Mouse (Mus musculus): ENCODE data around the gene Ntrk3. TPM values are rescaled to one million over a fixed set of nuclear protein-coding genes. Genes with fewer than 3 reads are reported as not detected.

The Ntrk3 gene
- polyA plus RNA-seq, 1 experiment from 2014 or later: 2.3 TPM

- no peak for ATAC-seq (replicated peaks; ENCODE audit: extremely low read depth, insufficient read depth, low FRiP score)
- Histone ChIP-seq H3K27ac (ENCODE audit: low read length) (no peak overlapping the region), H3K9me3 (replicated peaks; ENCODE audit: control insufficient read depth, low read length) (no peaks in the 10 kb centered on the region), H3K36me3 (ENCODE audit: control insufficient read depth, insufficient read depth) (no peaks in the 10 kb centered on the region), H3K4me1 (ENCODE audit: control insufficient read depth, insufficient read depth, low read length) (no peaks in the 10 kb centered on the region), H3K9ac (ENCODE audit: low read length) (no peak overlapping the region), H3K4me3 (ENCODE audit: low read length) (no peak overlapping the region), H3K27me3 (ENCODE audit: control insufficient read depth, insufficient read depth, low read length) (no peaks in the 10 kb centered on the region), H3K4me2 (ENCODE audit: low read depth, low read length) (no peak overlapping the region)
- WGBS: 64% methylated on average over 3 of the region's 3 CpGs
Observed at GRCm38 (mm10) chr7:78695200-78695599, 42.6 kb downstream of the Ntrk3 start.

- Histone ChIP-seq H3K9ac (ENCODE audit: low read length) (no peak overlapping the region), H3K9me3 (replicated peaks; ENCODE audit: control insufficient read depth, low read length) (no peaks in the 10 kb centered on the region), H3K27ac (ENCODE audit: low read length) (no peak overlapping the region), H3K4me2 (ENCODE audit: low read depth, low read length) (no peak overlapping the region), H3K27me3 (ENCODE audit: control insufficient read depth, insufficient read depth, low read length) (no peaks in the 10 kb centered on the region), H3K4me3 (ENCODE audit: low read length) (no peak overlapping the region), H3K4me1 (ENCODE audit: control insufficient read depth, insufficient read depth, low read length) (no peaks in the 10 kb centered on the region), H3K36me3 (ENCODE audit: control insufficient read depth, insufficient read depth) (no peaks in the 10 kb centered on the region)
- WGBS: 56% methylated on average over 1 of the region's 1 CpGs
- ATAC-seq (replicated peaks; ENCODE audit: extremely low read depth, insufficient read depth, low FRiP score): no peak
Observed at GRCm38 (mm10) chr7:78693148-78693547, 44.7 kb downstream of the Ntrk3 start.

GRCm38 (mm10) chr7:78690956-78691355, 46.9 kb downstream of the Ntrk3 start:
- no peak overlapping the region for H3K9ac ChIP-seq (ENCODE audit: low read length)
- no peak overlapping the region for H3K27ac ChIP-seq (ENCODE audit: low read length)
- H3K36me3 ChIP-seq (ENCODE audit: control insufficient read depth, insufficient read depth): no peaks in the 10 kb centered on the region
- 41% methylated on average over 3 of the region's 3 CpGs for WGBS
- H3K4me3 ChIP-seq (ENCODE audit: low read length): no peak overlapping the region
- no peak for ATAC-seq (replicated peaks; ENCODE audit: extremely low read depth, insufficient read depth, low FRiP score)
- no peaks in the 10 kb centered on the region for H3K4me1 ChIP-seq (ENCODE audit: control insufficient read depth, insufficient read depth, low read length)
- H3K4me2 ChIP-seq (ENCODE audit: low read depth, low read length): no peak overlapping the region
- H3K9me3 ChIP-seq (replicated peaks; ENCODE audit: control insufficient read depth, low read length): no peaks in the 10 kb centered on the region
- H3K27me3 ChIP-seq (ENCODE audit: control insufficient read depth, insufficient read depth, low read length): no peaks in the 10 kb centered on the region

GRCm38 (mm10) chr7:78684943-78685342, 52.9 kb downstream of the Ntrk3 start:
- WGBS: 57% methylated on average over 6 of the region's 6 CpGs
- Histone ChIP-seq H3K4me1 (ENCODE audit: control insufficient read depth, insufficient read depth, low read length) (no peaks in the 10 kb centered on the region), H3K4me3 (ENCODE audit: low read length) (no peak overlapping the region), H3K27me3 (ENCODE audit: control insufficient read depth, insufficient read depth, low read length) (no peaks in the 10 kb centered on the region), H3K4me2 (ENCODE audit: low read depth, low read length) (no peak overlapping the region), H3K36me3 (ENCODE audit: control insufficient read depth, insufficient read depth) (no peaks in the 10 kb centered on the region), H3K9ac (ENCODE audit: low read length) (no peak overlapping the region), H3K9me3 (replicated peaks; ENCODE audit: control insufficient read depth, low read length) (no peaks in the 10 kb centered on the region), H3K27ac (ENCODE audit: low read length) (no peak overlapping the region)
- ATAC-seq (replicated peaks; ENCODE audit: extremely low read depth, insufficient read depth, low FRiP score): no peak

DNA sequence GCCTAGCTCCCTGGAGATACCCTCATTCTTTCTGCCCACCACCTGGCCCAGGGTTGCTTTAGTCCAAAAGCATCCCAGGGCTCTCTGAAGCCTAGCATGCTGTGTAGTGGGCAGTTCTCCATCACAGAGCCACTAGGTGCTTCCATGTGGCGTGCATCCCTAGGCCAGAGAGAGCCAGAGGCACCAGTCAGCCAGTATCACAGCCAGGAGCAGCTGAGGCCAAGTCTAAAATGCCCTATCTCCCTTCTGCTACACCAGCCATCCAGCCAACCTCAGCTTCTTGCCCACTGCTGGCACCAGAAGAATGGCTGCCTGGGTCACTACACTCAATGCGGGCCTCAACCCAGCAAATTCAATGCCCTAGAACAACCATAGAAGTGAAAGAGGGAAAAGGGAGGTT, 56.9 kb downstream of the Ntrk3 start:
- Histone ChIP-seq H3K4me3 (ENCODE audit: low read length) (no peak overlapping the region), H3K36me3 (ENCODE audit: control insufficient read depth, insufficient read depth) (no peaks in the 10 kb centered on the region), H3K9ac (ENCODE audit: low read length) (no peak overlapping the region), H3K27me3 (ENCODE audit: control insufficient read depth, insufficient read depth, low read length) (no peaks in the 10 kb centered on the region), H3K4me2 (ENCODE audit: low read depth, low read length) (no peak overlapping the region), H3K9me3 (replicated peaks; ENCODE audit: control insufficient read depth, low read length) (no peaks in the 10 kb centered on the region), H3K27ac (ENCODE audit: low read length) (no peak overlapping the region), H3K4me1 (ENCODE audit: control insufficient read depth, insufficient read depth, low read length) (no peaks in the 10 kb centered on the region)
- 71% methylated on average over 2 of the region's 2 CpGs for WGBS
- no peak for ATAC-seq (replicated peaks; ENCODE audit: extremely low read depth, insufficient read depth, low FRiP score)

DNA sequence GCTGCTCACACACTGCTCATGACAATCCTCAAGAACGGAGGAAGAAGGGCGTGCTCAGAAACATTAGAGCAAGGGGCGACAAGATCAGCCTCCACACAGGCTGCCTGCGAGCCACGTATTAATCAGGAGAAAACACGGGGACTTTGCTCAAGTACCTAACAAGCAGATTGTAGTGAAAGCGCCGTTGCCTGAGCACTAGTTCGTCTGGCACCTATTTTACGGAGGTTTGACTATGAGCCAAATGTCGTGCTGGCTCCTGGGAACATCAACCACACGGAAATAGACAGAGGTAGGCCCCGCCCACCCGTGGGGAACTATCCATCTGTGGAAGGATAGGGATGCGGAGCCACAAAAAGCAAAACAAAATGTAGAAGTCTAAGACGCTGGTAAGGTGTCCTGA, 68.4 kb downstream of the Ntrk3 start:
- ATAC-seq (replicated peaks; ENCODE audit: extremely low read depth, insufficient read depth, low FRiP score): no peak
- H3K9me3 ChIP-seq (replicated peaks; ENCODE audit: control insufficient read depth, low read length): 0 out of 2 replicates have a peak, but pooled peaks cover 2% of the 10 kb centered on the region
- no peaks in the 10 kb centered on the region for H3K36me3 ChIP-seq (ENCODE audit: control insufficient read depth, insufficient read depth)
- no peaks in the 10 kb centered on the region for H3K27me3 ChIP-seq (ENCODE audit: control insufficient read depth, insufficient read depth, low read length)
- no peak overlapping the region for H3K4me2 ChIP-seq (ENCODE audit: low read depth, low read length)
- no peaks in the 10 kb centered on the region for H3K4me1 ChIP-seq (ENCODE audit: control insufficient read depth, insufficient read depth, low read length)
- no peak overlapping the region for H3K27ac ChIP-seq (ENCODE audit: low read length)
- H3K9ac ChIP-seq (ENCODE audit: low read length): no peak overlapping the region
- no peak overlapping the region for H3K4me3 ChIP-seq (ENCODE audit: low read length)
- 83% methylated on average over 16 of the region's 16 CpGs for WGBS

DNA sequence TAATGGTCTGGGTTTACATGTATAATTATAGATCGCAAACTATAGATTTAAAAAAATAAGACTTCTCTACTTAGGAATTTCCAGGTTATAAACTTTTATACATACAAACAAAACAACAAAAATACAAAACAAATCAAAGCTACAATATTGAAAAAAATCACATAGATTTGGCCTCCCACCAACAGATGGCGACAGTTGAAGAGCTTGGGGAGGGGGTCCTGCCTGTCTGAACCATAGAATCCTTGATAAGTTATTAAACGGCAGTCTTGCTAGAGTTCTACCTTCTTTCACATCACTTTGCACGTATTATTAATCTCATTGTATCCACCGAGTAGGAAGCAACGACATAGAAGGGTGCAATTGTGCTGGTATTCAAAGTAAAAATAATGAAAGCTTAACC, 68.9 kb downstream of the Ntrk3 start:
- Histone ChIP-seq H3K27ac (ENCODE audit: low read length) (no peak overlapping the region), H3K9me3 (replicated peaks; ENCODE audit: control insufficient read depth, low read length) (0 out of 2 replicates have a peak, but pooled peaks cover 2% of the 10 kb centered on the region), H3K4me3 (ENCODE audit: low read length) (no peak overlapping the region), H3K27me3 (ENCODE audit: control insufficient read depth, insufficient read depth, low read length) (no peaks in the 10 kb centered on the region), H3K4me1 (ENCODE audit: control insufficient read depth, insufficient read depth, low read length) (no peaks in the 10 kb centered on the region), H3K4me2 (ENCODE audit: low read depth, low read length) (no peak overlapping the region), H3K9ac (ENCODE audit: low read length) (no peak overlapping the region), H3K36me3 (ENCODE audit: control insufficient read depth, insufficient read depth) (no peaks in the 10 kb centered on the region)
- ATAC-seq (replicated peaks; ENCODE audit: extremely low read depth, insufficient read depth, low FRiP score): no peak
- WGBS: 92% methylated on average over 6 of the region's 6 CpGs

- 81% methylated on average over 6 of the region's 6 CpGs for WGBS
- H3K27me3 ChIP-seq (ENCODE audit: control insufficient read depth, insufficient read depth, low read length): no peaks in the 10 kb centered on the region
- 0 out of 2 replicates have a peak, but pooled peaks cover 2% of the 10 kb centered on the region for H3K9me3 ChIP-seq (replicated peaks; ENCODE audit: control insufficient read depth, low read length)
- no peak for ATAC-seq (replicated peaks; ENCODE audit: extremely low read depth, insufficient read depth, low FRiP score)
- no peak overlapping the region for H3K4me3 ChIP-seq (ENCODE audit: low read length)
- H3K27ac ChIP-seq (ENCODE audit: low read length): no peak overlapping the region
- H3K4me1 ChIP-seq (ENCODE audit: control insufficient read depth, insufficient read depth, low read length): no peaks in the 10 kb centered on the region
- no peak overlapping the region for H3K4me2 ChIP-seq (ENCODE audit: low read depth, low read length)
- no peaks in the 10 kb centered on the region for H3K36me3 ChIP-seq (ENCODE audit: control insufficient read depth, insufficient read depth)
- H3K9ac ChIP-seq (ENCODE audit: low read length): no peak overlapping the region
Observed at GRCm38 (mm10) chr7:78668003-78668635, 69.7 kb downstream of the Ntrk3 start.

GRCm38 (mm10) chr7:78660832-78661231, 77.0 kb downstream of the Ntrk3 start:
- Histone ChIP-seq H3K4me1 (ENCODE audit: control insufficient read depth, insufficient read depth, low read length) (no peaks in the 10 kb centered on the region), H3K36me3 (ENCODE audit: control insufficient read depth, insufficient read depth) (no peaks in the 10 kb centered on the region), H3K9ac (ENCODE audit: low read length) (no peak overlapping the region), H3K27ac (ENCODE audit: low read length) (no peak overlapping the region), H3K27me3 (ENCODE audit: control insufficient read depth, insufficient read depth, low read length) (no peaks in the 10 kb centered on the region), H3K4me3 (ENCODE audit: low read length) (no peak overlapping the region), H3K4me2 (ENCODE audit: low read depth, low read length) (no peak overlapping the region), H3K9me3 (replicated peaks; ENCODE audit: control insufficient read depth, low read length) (no peaks in the 10 kb centered on the region)
- WGBS: 79% methylated on average over 7 of the region's 7 CpGs
- ATAC-seq (replicated peaks; ENCODE audit: extremely low read depth, insufficient read depth, low FRiP score): no peak
